Mouse (Mus musculus): Measurements from ENCODE around the gene Gabpa.

DNA sequence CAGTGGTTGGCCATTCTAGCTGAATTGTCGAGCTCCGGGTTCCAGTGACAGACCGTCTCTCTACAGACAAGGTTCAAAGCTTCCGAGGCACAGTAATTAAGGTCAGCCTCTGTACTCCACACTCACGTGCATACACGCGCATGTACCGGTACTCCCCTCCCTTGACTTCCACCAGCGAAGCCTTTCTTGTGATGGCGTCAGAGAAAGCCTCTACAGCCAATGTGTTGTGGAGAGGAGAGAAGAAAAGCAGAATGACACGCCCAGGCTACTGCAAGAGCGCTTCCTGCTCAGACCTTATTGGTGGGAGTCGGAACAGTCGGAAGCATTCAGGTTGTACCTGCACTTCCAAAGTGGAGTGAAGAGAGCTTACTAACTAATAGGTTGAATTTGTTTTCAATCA lies 41.3 kb upstream of the Gabpa start:
- TF ChIP-seq CTCF (conservative IDR thresholded peaks at IDR 0.05; ENCODE audit: low read length) (no peak), POU5F1 (IDR thresholded peaks at IDR 0.05; ENCODE audit: borderline replicate concordance, low read length) (no peak), NANOG (IDR thresholded peaks at IDR 0.05; ENCODE audit: borderline replicate concordance, low read length) (no peak)

Data from E14TG2a.4 (cell line).